Mouse (Mus musculus): ENCODE results near the gene Drc7.
"Not testable (repeated sequence)": the region's sequence is repeated elsewhere in the genome, so short reads cannot be mapped to it uniquely, and the experiment has no call there.

Drc7 gene

GRCm38 (mm10) chr8:95054927-95055510 lies at the start of gene Drc7:
TSS of gene Drc7 (plus strand) at chr8:95055103.
- no peak for DNase-seq (ENCODE audit: low spot score in 2 of 2)

- DNase-seq (ENCODE audit: low spot score in 2 of 2) = no peak
Observed at GRCm38 (mm10) chr8:95012442-95012919, 42.4 kb upstream of the Drc7 start.

GRCm38 (mm10) chr8:95015866-95016265 lies 39.0 kb upstream of the Drc7 start:
- DNase-seq (ENCODE audit: low spot score in 2 of 2) = no peak

GRCm38 (mm10) chr8:95016684-95017083 lies 38.2 kb upstream of the Drc7 start:
- no peak for DNase-seq (ENCODE audit: low spot score in 2 of 2)

GRCm38 (mm10) chr8:95017451-95017850 lies 37.5 kb upstream of the Drc7 start, which contains the start of gene Adgrg3:
TSS of gene Adgrg3 (plus strand) at chr8:95017692.
- no peak for DNase-seq (ENCODE audit: low spot score in 2 of 2)

- DNase-seq (ENCODE audit: low spot score in 2 of 2) = no peak
Observed at GRCm38 (mm10) chr8:95017969-95018635, 36.8 kb upstream of the Drc7 start.

- no peak for DNase-seq (ENCODE audit: low spot score in 2 of 2)
Observed at GRCm38 (mm10) chr8:95020293-95020777, 34.6 kb upstream of the Drc7 start.

GRCm38 (mm10) chr8:95020821-95021220 lies 34.1 kb upstream of the Drc7 start:
- no peak for DNase-seq (ENCODE audit: low spot score in 2 of 2)

- DNase-seq (ENCODE audit: low spot score in 2 of 2) = no peak
Observed at GRCm38 (mm10) chr8:95023201-95023600, 31.7 kb upstream of the Drc7 start.

- DNase-seq (ENCODE audit: low spot score in 2 of 2) = no peak
Observed at GRCm38 (mm10) chr8:95024387-95024786, 30.5 kb upstream of the Drc7 start.

GRCm38 (mm10) chr8:95025421-95025820 lies 29.5 kb upstream of the Drc7 start:
- peak; percentile 44 to 79 for DNase-seq (ENCODE audit: low spot score in 2 of 2)

- not testable (repeated sequence) for DNase-seq (ENCODE audit: low spot score in 2 of 2)
Observed at GRCm38 (mm10) chr8:95028391-95028790, 26.5 kb upstream of the Drc7 start.

GRCm38 (mm10) chr8:95037106-95037925 lies 17.6 kb upstream of the Drc7 start:
- peak in 1 of 2 experiments; percentile 36 for DNase-seq (ENCODE audit: low spot score in 2 of 2)

GRCm38 (mm10) chr8:95041883-95042784 lies 12.8 kb upstream of the Drc7 start:
- no peak for DNase-seq (ENCODE audit: low spot score in 2 of 2)

- no peak for DNase-seq (ENCODE audit: low spot score in 2 of 2)
Observed at GRCm38 (mm10) chr8:95044811-95045210, 10.1 kb upstream of the Drc7 start.

GRCm38 (mm10) chr8:95046982-95047381 lies 7.9 kb upstream of the Drc7 start:
- DNase-seq (ENCODE audit: low spot score in 2 of 2) = no peak

- no peak for DNase-seq (ENCODE audit: low spot score in 2 of 2)
Observed at GRCm38 (mm10) chr8:95047884-95048680, 6.8 kb upstream of the Drc7 start.

- DNase-seq (ENCODE audit: low spot score in 2 of 2) = no peak
Observed at GRCm38 (mm10) chr8:95049636-95050035, 5.3 kb upstream of the Drc7 start.

GRCm38 (mm10) chr8:95054438-95054837 lies 465 bp upstream of the Drc7 start:
- DNase-seq (ENCODE audit: low spot score in 2 of 2) = no peak

- no peak for DNase-seq (ENCODE audit: low spot score in 2 of 2)
Observed at GRCm38 (mm10) chr8:95056414-95056813, 1.5 kb downstream of the Drc7 start.
